Mouse (Mus musculus) urinary bladder, postnatal 4 days (tissue): ENCODE data around the gene Kdm2a.
A peak's percentile ranks its signal among the peaks of the same experiment; 100 is the strongest.

Source experiments
- DNase-seq, 2 experiments: peaks; one replicate each; pipeline ENCODE4 v3.0.0; 2021 to 2022; ENCODE audit warnings: low spot score in 2 of 2

The Kdm2a gene

DNA sequence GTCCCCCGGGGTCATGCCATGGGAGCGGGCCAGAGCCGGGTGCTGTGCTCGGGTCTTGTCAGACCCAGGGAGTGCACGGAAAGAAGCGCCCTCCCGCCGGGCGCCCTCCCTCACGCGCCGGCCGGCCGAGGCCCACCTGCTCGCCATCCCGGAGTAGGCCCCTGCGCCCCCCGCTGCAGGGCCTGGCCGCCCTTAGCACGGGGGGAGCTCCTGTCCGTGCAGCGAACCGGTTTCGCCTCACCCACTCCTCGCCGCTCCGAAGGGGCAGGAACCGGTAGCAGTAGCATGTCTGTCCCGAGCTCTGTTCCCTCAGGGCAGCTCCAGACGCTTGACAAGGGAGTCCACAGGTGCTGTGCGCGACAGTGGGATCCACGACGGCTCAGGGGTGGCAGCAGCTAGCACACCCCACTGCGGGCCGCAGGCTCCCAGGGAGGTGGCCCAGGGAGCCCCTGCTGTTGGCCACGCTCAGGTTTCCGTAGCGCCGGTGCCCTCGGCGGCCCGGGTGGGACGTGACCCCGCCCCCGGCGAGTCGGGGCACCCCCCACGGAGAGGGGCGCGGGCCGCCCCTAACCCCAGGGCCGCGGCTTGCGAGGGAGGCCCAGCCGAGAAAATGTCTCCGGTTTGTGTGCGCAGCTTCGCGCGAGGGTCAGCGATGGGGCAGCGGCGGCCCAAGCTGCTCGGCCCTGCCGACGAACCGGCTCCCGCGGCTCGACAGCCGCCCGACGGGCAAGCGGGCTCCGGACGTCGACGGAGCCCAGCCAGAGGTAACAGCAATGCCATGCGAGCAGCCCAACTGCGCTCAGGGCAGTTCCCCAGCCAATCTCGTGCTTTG is at the start of gene Kdm2a:
TSS of gene Kdm2a (minus strand) at position 488 of the 832 bp plus-strand sequence.
- peak; percentile 52 to 59 for DNase-seq

GRCm38 (mm10) chr19:4447445-4447844 is 49.4 kb upstream of the Kdm2a start:
- DNase-seq: no peak

DNA sequence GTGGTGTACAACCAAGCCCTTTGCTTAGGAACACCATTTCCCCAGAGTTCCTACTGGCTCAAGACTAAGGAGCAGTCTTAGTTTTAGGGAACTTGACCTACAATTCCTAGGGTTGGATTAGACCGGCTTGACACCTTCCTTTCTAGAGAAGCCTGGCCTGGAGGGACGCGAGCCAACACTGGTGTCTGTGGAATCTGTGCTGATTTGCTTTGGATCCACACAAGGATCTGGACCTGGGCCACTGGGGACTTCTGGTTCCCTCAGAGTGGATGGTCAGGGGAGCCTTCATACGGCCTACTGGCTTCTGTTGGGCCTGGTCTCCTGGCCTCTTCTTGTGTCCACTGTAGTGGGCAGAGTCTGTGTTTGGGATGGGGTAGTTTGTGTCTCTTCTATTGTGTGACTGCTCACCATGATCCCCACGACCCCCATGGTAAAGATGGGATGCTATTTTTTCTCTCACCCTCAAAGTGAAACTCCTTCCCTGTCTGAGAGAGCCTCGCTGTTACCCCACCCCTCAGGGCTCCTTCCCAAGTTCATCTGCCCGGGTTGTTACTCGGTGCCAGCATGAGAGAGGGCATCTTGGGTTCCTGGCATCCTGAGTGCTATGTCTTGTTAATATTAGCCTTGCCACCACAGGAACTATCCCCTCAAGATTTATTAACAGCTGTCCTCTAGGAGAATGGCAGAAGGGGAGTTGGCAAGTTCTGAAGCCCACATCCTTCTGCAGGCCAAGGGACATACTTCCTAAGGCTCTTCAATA is 48.8 kb upstream of the Kdm2a start:
- DNase-seq: no peak

GRCm38 (mm10) chr19:4442408-4442807 is 44.3 kb upstream of the Kdm2a start:
- DNase-seq: peak; percentile 49 to 83

DNA sequence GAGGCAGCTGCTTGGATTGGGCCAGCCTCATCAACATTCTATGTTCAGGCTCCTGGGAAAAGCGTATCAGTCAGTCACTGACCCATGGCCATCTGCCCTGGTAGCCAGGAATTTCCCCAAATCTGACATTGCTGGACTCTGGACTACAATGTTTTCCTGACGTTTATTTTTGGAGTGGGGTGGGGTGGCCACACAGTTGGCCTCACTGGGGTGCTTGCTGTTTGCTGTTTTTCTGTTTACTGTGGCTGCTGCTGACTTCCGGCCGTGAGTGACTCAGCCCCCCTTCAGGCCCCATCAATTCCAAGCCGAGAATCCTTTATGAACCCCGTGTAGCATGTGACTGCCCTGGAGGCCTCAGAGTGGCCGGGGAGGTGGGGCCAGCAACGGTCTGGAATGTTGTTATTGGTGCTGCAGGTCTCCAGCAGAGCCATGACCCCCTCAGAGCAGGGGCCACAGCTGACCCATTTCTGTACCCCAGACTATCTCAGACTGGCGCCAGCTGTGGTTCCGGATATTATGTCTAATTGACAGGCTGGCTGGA is 43.6 kb upstream of the Kdm2a start:
- peak in 1 of 2 experiments; percentile 51 for DNase-seq

GRCm38 (mm10) chr19:4441090-4441591 is 43.1 kb upstream of the Kdm2a start:
- DNase-seq: no peak

- DNase-seq: no peak
Observed at GRCm38 (mm10) chr19:4440222-4440621, 42.1 kb upstream of the Kdm2a start.

DNA sequence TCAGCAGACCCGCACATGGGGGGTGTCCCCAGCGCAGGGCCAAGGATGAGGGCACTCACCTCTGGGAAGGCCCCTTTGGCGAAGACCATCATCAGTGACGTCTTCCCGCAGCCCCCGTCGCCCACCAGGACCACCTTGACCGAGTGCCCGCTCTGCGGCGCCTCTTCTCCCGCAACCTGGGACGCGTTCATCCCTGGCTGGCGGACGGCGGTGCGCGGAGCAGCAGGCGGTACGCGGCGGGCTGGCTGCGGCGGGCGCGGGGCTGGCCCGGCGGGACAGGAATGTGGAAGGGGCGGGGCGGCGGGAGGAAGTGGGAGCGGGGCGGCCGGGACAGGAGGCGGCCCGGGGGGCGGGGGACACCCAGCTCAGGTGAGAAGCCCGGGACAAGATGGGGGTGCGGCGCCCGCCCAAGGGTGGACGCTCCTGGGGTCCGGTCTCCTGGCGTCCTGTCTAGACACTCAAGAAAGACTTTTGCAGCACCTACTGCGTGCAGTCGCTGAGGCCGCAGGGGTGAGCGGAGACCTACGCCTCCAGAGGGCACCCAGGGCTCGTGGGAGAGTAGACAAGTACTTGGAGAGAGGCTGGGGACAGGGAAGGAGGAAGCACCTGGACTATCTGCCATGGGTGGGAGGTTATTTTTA is 41.2 kb upstream of the Kdm2a start, which contains the start of gene Rhod:
TSS of gene Rhod (minus strand) at position 272 of the 641 bp plus-strand sequence.
- peak; percentile 48 to 81 for DNase-seq

GRCm38 (mm10) chr19:4438791-4439160 is 40.7 kb upstream of the Kdm2a start:
- DNase-seq: no peak

DNA sequence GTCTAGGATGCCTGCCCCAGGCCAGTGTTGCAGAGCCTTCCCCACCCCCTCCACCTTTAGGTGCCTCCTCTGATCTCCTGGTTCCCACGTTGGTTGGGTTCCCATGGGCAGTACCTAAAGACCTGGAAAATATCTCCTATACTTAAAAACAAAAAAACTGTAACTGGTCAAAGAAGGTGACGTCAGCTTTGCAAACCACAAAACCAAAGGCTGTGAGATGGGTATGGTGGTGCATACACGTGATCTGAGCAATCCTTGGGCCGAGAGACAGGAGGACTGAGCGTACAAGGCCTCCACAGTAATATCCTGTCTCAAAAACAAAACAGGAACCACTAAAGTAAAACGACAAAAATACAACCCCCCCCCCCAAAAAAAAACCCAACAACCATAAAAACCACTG is 39.8 kb upstream of the Kdm2a start:
- no peak for DNase-seq

GRCm38 (mm10) chr19:4436254-4436653 is 38.2 kb upstream of the Kdm2a start:
- DNase-seq: no peak

- no peak for DNase-seq
Observed at GRCm38 (mm10) chr19:4434999-4435398, 36.9 kb upstream of the Kdm2a start.

DNA sequence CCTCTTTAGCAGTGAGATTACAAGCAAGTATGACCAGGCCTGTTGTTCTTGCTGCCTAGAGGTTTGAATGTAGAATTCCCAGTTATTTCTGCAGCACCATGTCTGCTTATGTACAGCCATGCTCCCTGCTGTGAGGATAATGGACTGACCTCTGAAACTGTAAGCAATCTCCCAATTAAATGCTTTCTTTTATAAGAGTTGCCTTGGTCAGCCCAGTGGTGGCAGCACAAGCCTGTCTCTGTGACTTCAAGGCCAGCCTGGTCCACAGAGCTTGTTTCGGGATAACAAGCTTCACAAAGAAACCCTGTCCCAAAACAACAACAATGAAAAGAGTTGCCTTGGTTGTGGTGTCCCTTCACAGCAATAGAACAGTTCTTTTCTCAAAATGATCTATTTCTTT is 35.7 kb upstream of the Kdm2a start:
- no peak for DNase-seq

- DNase-seq: no peak
Observed at GRCm38 (mm10) chr19:4430091-4430620, 32.1 kb upstream of the Kdm2a start.

- DNase-seq: no peak
Observed at GRCm38 (mm10) chr19:4425610-4426366, 27.7 kb upstream of the Kdm2a start.

- no peak for DNase-seq
Observed at GRCm38 (mm10) chr19:4423021-4423420, 24.9 kb upstream of the Kdm2a start.

GRCm38 (mm10) chr19:4422581-4422980 is 24.5 kb upstream of the Kdm2a start:
- DNase-seq: no peak

GRCm38 (mm10) chr19:4420153-4420910 is 22.2 kb upstream of the Kdm2a start:
- DNase-seq: peak in 1 of 2 experiments; percentile 34

DNA sequence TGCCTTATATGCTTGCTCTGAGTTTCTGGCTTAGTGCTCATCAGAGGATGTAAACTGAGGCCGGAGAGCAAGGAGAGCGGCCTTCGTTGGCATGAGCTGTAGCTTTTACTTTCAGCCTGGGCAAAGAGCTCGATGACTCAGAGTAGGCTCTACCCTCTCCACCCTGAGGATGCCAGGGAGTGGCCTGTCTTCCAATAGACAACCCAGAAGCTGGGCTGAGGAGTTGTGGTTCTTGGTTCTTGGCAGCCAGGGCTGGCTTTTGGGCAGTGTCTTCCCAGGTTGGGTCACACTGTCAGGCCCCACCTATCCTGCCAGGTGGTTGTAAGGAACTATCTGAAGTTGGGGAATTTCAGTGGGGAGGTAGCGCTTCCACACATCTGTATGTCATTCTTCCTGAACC is 21.6 kb upstream of the Kdm2a start:
- DNase-seq: no peak

DNA sequence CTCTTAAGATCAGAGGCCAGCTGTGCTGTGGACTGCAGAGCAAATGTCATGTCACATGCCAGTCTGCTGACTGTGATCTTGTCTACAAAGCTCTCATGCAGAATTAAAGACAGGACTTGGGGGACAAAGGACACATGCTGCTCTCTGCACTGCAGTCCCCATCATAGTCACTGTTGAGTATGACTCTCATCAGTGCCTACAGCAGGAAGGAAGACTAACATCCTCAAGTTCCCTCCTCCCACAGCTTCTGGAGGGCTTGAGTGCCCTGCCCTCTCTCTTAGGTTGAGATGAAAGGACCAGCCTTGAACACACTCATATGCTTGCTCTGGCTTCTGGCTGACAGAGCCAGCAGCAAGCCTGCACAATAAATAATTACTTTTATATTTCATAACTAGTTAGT is 19.6 kb upstream of the Kdm2a start:
- DNase-seq: no peak
